7 mouse cellular contexts compared by ENCODE assay signal in genomic region chr15:60822803-60823619, GRCm38 (mm10). TPM values are rescaled to one million over a fixed set of nuclear protein-coding genes. Genes with fewer than 3 reads are reported as not detected.
A peak's percentile ranks its signal among the peaks of the same experiment; 100 is the strongest.
DNase-seq lines count a peak whose midpoint lies in the region; ATAC-seq and TF ChIP-seq lines count a peak whose summit lies in the region.

No protein-coding gene starts in this region.

- no peaks in the 10 kb centered on the region for H3K9me3 ChIP-seq in embryonic facial prominence, embryonic 13.5 days
- H3K9me3 ChIP-seq in limb, embryonic 14.5 days (ENCODE audit: control insufficient read depth, low read length), result no peaks in the 10 kb centered on the region
- H3K9me3 ChIP-seq in midbrain, embryonic 15.5 days, result no peaks in the 10 kb centered on the region

- peaks cover 14% of the 10 kb centered on the region; the same call in 1 of the 2 replicates for H3K4me1 ChIP-seq in embryonic facial prominence, embryonic 13.5 days
- H3K4me1 ChIP-seq in limb, embryonic 14.5 days (ENCODE audit: control insufficient read depth, insufficient read depth, low read length), result peaks cover 8% of the 10 kb centered on the region
- peaks cover 26% of the 10 kb centered on the region for H3K4me1 ChIP-seq in midbrain, embryonic 15.5 days

- ATAC-seq in embryonic facial prominence, embryonic 13.5 days (ENCODE audit: insufficient number of reproducible peaks, insufficient read depth, low FRiP score, low TSS enrichment, low read depth), result peak; percentile 68
- peak; percentile 76 for ATAC-seq in limb, embryonic 14.5 days (ENCODE audit: low FRiP score, low read depth)
- peak; percentile 83 for ATAC-seq in midbrain, embryonic 15.5 days (replicated peaks)

- WGBS in embryonic facial prominence, embryonic 13.5 days, result under 1% methylated on average over 68 of the region's 68 CpGs
- WGBS in limb, embryonic 14.5 days, result 2% methylated on average over 67 of the region's 68 CpGs
- WGBS in midbrain, embryonic 15.5 days, result 1% methylated on average over 68 of the region's 68 CpGs

- no peaks in the 10 kb centered on the region for H3K36me3 ChIP-seq in embryonic facial prominence, embryonic 13.5 days
- H3K36me3 ChIP-seq in limb, embryonic 14.5 days (ENCODE audit: control insufficient read depth, insufficient read depth, low read length), result no peaks in the 10 kb centered on the region
- no peaks in the 10 kb centered on the region for H3K36me3 ChIP-seq in midbrain, embryonic 15.5 days (replicated peaks)

- H3K27ac ChIP-seq in embryonic facial prominence, embryonic 13.5 days, result peak overlapping the region; percentile 86
- peak overlapping the region; percentile 67 for H3K27ac ChIP-seq in limb, embryonic 14.5 days (replicated peaks; ENCODE audit: low read depth, low read length)
- H3K27ac ChIP-seq in midbrain, embryonic 15.5 days, result peak overlapping the region; percentile 74

- no peak for TF ChIP-seq POLR2A in limb, embryonic 14.5 days (IDR thresholded peaks at IDR 0.05; ENCODE audit: borderline replicate concordance, extremely low read depth, insufficient read depth, insufficient read length)

- H3K4me3 ChIP-seq in embryonic facial prominence, embryonic 13.5 days, result peak overlapping the region; percentile 71
- H3K4me3 ChIP-seq in limb, embryonic 14.5 days (replicated peaks; ENCODE audit: low read length), result peak overlapping the region; percentile 72
- H3K4me3 ChIP-seq in midbrain, embryonic 15.5 days, result peak overlapping the region; percentile 85

- peak overlapping the region; percentile 82 for H3K9ac ChIP-seq in embryonic facial prominence, embryonic 13.5 days
- H3K9ac ChIP-seq in limb, embryonic 14.5 days (ENCODE audit: low read depth, low read length, severe bottlenecking), result peak overlapping the region; percentile 57
- peak overlapping the region; percentile 80 for H3K9ac ChIP-seq in midbrain, embryonic 15.5 days

- peak overlapping the region; percentile 99 for H3K4me2 ChIP-seq in embryonic facial prominence, embryonic 13.5 days
- peak overlapping the region; percentile 100 for H3K4me2 ChIP-seq in limb, embryonic 14.5 days (replicated peaks; ENCODE audit: low read depth, low read length, severe bottlenecking)
- H3K4me2 ChIP-seq in midbrain, embryonic 15.5 days, result peak overlapping the region; percentile 100

- peak; percentile 41 to 45 for DNase-seq in adrenal gland, postnatal 4 days (ENCODE audit: low spot score in 2 of 2)
- DNase-seq in heart, adult 9 months (ENCODE audit: low spot score in 2 of 2), result peak; percentile 61 to 67
- peak; percentile 86 for DNase-seq in kidney, adult 9 months
- peak; percentile 75 for DNase-seq in limb, embryonic 14.5 days (ENCODE audit: low spot score)
- peak; percentile 51 to 65 for DNase-seq in spleen, adult 18-20 months

- H3K27me3 ChIP-seq in embryonic facial prominence, embryonic 13.5 days, result no peaks in the 10 kb centered on the region; the same call in 1 of the 2 replicates
- no peaks in the 10 kb centered on the region for H3K27me3 ChIP-seq in limb, embryonic 14.5 days (ENCODE audit: control insufficient read depth, insufficient read depth, low read length)
- H3K27me3 ChIP-seq in midbrain, embryonic 15.5 days (replicated peaks), result peaks cover 3% of the 10 kb centered on the region; the same call in 1 of the 2 replicates

RNA-seq across cellular contexts. Expression of gene Fam84b, which starts 30.6 kb away (rescaled TPM):
- total RNA-seq in adrenal gland, postnatal 4 days (2021), result 10 to 100 TPM; 22.6 to 24.1 TPM
- polyA plus RNA-seq in embryonic facial prominence, embryonic 13.5 days (2015; fragmentation: Nextera tagmentation; extraction: Ambion mirVana), result 9.6 and 11.9 TPM in 2 replicates
- 5.4 and 6.0 TPM in 2 replicates for polyA plus RNA-seq in limb, embryonic 14.5 days (2012; rRNA removed)
- 9.7 and 10.2 TPM in 2 replicates for polyA plus RNA-seq in limb, embryonic 14.5 days (2014; fragmentation: Nextera tagmentation; extraction: Ambion mirVana)
- polyA plus RNA-seq in midbrain, embryonic 15.5 days (2015; fragmentation: Nextera tagmentation; extraction: Ambion mirVana), result 7.5 and 9.5 TPM in 2 replicates

Comparison
In these comparisons a context has a peak if more than half of its experiments do, and no peak if none do; other contexts are left out.
1. Peak in every context shown above with its lines: DNase-seq, ATAC-seq, H3K4me3 ChIP-seq and H3K27ac ChIP-seq.